Mouse (Mus musculus): ENCODE results near the gene Rnf31. TPM values are rescaled to one million over a fixed set of nuclear protein-coding genes. Genes with fewer than 3 reads are reported as not detected.
A peak's percentile ranks its signal among the peaks of the same experiment; 100 is the strongest.

Rnf31 gene
- polyA plus RNA-seq, 1 experiment from 2014 or later, result 17.7 TPM

- Histone ChIP-seq H3K27me3 (no peaks in the 10 kb centered on the region), H3K27ac (replicated peaks) (no peak overlapping the region), H3K4me3 (no peak overlapping the region), H3K9me3 (no peaks in the 10 kb centered on the region), H3K4me1 (0 out of 2 replicates have a peak, but pooled peaks cover 7% of the 10 kb centered on the region), H3K9ac (replicated peaks) (no peak overlapping the region), H3K4me2 (replicated peaks) (no peak overlapping the region), H3K36me3 (peaks cover 3% of the 10 kb centered on the region; the same call in 1 of the 2 replicates)
- no peak for ATAC-seq (replicated peaks)
- WGBS, result 82% methylated on average over 7 of the region's 7 CpGs
Measured at GRCm38 (mm10) chr14:55614565-55615178, 23.2 kb downstream of the Rnf31 start.

DNA sequence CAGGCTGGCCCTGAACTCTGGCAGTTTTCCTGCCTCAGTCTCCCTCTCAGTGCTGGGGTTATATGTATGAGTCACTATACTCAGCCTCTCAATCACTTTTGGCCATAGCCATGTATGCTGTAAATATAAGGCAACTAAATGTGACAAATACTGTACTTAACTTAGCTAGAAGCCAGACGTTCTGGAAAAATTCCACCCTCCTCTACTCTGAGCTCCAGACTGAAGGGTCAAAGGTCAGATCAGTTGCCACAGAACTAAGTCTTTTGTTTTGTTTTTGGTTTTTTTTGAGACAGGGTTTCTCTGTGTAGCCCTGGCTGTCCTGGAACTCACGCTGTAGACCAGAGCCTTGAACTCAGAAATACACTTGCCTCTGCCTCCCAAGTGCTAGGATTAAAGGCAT is 24.4 kb downstream of the Rnf31 start:
- H3K36me3 ChIP-seq, result no peaks in the 10 kb centered on the region
- no peaks in the 10 kb centered on the region for H3K9me3 ChIP-seq
- WGBS, result 52% methylated on average over 2 of the region's 2 CpGs
- 0 out of 2 replicates have a peak, but pooled peaks cover 7% of the 10 kb centered on the region for H3K4me1 ChIP-seq
- H3K9ac ChIP-seq (replicated peaks), result no peak overlapping the region
- H3K4me2 ChIP-seq (replicated peaks), result no peak overlapping the region
- H3K4me3 ChIP-seq, result no peak overlapping the region
- H3K27me3 ChIP-seq, result no peaks in the 10 kb centered on the region
- H3K27ac ChIP-seq (replicated peaks), result no peak overlapping the region
- ATAC-seq (replicated peaks), result no peak

- ATAC-seq (replicated peaks), result no peak
- Histone ChIP-seq H3K27me3 (no peaks in the 10 kb centered on the region), H3K4me1 (0 out of 2 replicates have a peak, but pooled peaks cover 7% of the 10 kb centered on the region), H3K9ac (replicated peaks) (no peak overlapping the region), H3K9me3 (no peaks in the 10 kb centered on the region), H3K4me2 (replicated peaks) (no peak overlapping the region), H3K36me3 (no peaks in the 10 kb centered on the region), H3K4me3 (no peak overlapping the region), H3K27ac (replicated peaks) (no peak overlapping the region)
- WGBS, result 79% methylated on average over 2 of the region's 2 CpGs
Measured at GRCm38 (mm10) chr14:55616844-55617243, 25.3 kb downstream of the Rnf31 start.

DNA sequence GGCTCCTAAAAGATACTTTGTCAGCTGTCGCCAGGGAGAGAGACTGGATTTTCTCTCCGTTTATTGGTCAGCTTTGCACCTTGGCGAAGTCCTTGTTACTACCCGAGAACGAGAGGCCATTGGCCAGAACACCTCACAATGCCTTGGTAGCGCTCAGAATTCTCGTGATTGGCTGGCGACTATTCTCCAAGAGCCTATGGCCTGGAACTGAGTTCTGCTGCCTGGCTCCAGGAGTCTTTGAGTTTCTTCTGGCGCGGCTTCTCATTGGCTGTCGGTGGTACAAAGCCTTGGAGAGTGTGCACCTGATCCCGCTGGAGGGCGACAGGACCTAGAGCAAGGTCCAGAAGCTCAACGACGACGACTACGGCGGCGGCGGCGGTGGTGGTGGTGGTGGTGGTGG is 26.3 kb downstream of the Rnf31 start, which contains the start of gene Rec8:
TSS of gene Rec8 (plus strand) at position 216 of the 400 bp plus-strand sequence.
- H3K4me1 ChIP-seq, result 0 out of 2 replicates have a peak, but pooled peaks cover 7% of the 10 kb centered on the region
- ATAC-seq (replicated peaks), result 0 out of 2 replicates have a peak, but pooled peaks have one; percentile 41
- H3K36me3 ChIP-seq, result no peaks in the 10 kb centered on the region
- 25% methylated on average over 21 of the region's 21 CpGs for WGBS
- no peaks in the 10 kb centered on the region for H3K27me3 ChIP-seq
- H3K4me2 ChIP-seq (replicated peaks), result peak within 1 kb of the TSS; percentile 28
- no peaks in the 10 kb centered on the region for H3K9me3 ChIP-seq
- peak within 1 kb of the TSS; percentile 32 for H3K4me3 ChIP-seq
- H3K9ac ChIP-seq (replicated peaks), result no peak within 1 kb of the TSS
- no peak within 1 kb of the TSS; the same call in 1 of the 2 replicates for H3K27ac ChIP-seq (replicated peaks)

DNA sequence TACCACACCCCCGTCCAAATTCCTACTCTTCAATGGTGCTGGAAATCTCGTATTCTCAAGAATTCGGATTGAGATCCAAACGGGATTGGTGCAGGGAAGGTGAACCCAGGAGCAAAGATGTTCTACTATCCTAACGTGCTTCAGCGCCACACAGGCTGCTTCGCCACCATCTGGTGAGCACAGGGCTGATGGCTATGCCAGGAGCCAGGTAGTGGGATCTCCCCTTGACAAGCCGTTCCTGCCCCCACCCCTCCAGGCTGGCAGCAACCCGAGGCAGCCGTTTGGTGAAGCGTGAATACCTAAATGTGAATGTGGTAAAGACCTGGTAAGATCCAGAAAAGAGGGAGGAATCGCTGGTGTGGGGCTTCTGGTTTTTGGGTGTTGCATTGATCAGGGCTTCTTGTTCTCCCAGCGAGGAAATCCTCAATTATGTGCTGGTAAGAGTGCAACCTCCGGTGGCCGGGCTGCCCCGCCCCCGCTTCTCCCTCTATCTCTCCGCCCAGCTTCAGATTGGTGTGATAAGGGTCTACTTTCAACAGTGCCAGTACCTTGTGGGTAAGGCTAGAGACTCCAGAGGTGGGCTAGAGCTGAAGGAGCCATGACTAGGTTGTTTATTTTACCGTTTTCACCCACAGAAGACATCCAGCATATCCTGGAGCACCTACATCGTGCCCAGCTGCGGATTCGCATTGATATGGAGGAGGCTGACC is 27.1 kb downstream of the Rnf31 start:
- H3K27ac ChIP-seq (replicated peaks), result no peak overlapping the region; the same call in 1 of the 2 replicates

GRCm38 (mm10) chr14:55628077-55628827 is 36.7 kb downstream of the Rnf31 start:
- no peak for ATAC-seq (replicated peaks)

More for the DNA sequence above, 27.1 kb downstream of the Rnf31 start:
- Histone ChIP-seq H3K4me3 (peak overlapping the region; percentile 32), H3K9ac (replicated peaks) (no peak overlapping the region), H3K4me1 (0 out of 2 replicates have a peak, but pooled peaks cover 7% of the 10 kb centered on the region), H3K9me3 (no peaks in the 10 kb centered on the region), H3K36me3 (no peaks in the 10 kb centered on the region), H3K4me2 (replicated peaks) (peak overlapping the region; percentile 28), H3K27me3 (no peaks in the 10 kb centered on the region)
- WGBS, result 53% methylated on average over 22 of the region's 22 CpGs
- peak; percentile 59; the same call in 1 of the 2 replicates for ATAC-seq (replicated peaks)

DNA sequence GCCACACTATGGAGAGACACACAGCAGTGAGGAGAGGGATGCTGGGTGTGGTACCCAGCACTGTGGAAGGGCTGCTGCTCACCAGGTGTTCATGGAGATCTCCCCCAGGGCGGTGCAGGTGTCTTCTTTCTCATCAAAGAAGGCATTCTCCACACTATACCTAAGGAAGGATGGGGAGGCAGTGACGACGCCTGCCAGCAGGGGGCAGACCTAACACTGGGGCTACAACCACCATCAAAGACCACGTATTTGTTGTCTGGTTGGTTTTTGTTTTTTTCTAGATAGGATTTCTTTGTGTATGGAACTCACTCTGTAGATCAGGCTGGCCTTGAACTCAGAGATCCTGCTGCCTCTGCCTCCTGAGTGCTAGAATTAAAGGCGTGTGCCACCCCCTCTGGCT is 37.8 kb downstream of the Rnf31 start:
- H3K4me1 ChIP-seq, result peaks cover 3% of the 10 kb centered on the region
- WGBS, result 49% methylated on average over 5 of the region's 5 CpGs
- H3K27ac ChIP-seq (replicated peaks), result no peak overlapping the region
- H3K36me3 ChIP-seq, result peaks cover 84% of the 10 kb centered on the region
- H3K9ac ChIP-seq (replicated peaks), result no peak overlapping the region
- no peak overlapping the region for H3K4me2 ChIP-seq (replicated peaks)
- no peaks in the 10 kb centered on the region for H3K9me3 ChIP-seq
- H3K4me3 ChIP-seq, result no peak overlapping the region
- no peaks in the 10 kb centered on the region for H3K27me3 ChIP-seq
- ATAC-seq (replicated peaks), result no peak

More at GRCm38 (mm10) chr14:55628077-55628827, 36.7 kb downstream of the Rnf31 start:
- Histone ChIP-seq H3K4me1 (no peaks in the 10 kb centered on the region), H3K36me3 (peaks cover 80% of the 10 kb centered on the region), H3K27ac (replicated peaks) (no peak overlapping the region), H3K9ac (replicated peaks) (no peak overlapping the region), H3K9me3 (no peaks in the 10 kb centered on the region), H3K4me2 (replicated peaks) (no peak overlapping the region), H3K4me3 (no peak overlapping the region), H3K27me3 (no peaks in the 10 kb centered on the region)
- WGBS, result 92% methylated on average over 27 of the region's 27 CpGs

DNA sequence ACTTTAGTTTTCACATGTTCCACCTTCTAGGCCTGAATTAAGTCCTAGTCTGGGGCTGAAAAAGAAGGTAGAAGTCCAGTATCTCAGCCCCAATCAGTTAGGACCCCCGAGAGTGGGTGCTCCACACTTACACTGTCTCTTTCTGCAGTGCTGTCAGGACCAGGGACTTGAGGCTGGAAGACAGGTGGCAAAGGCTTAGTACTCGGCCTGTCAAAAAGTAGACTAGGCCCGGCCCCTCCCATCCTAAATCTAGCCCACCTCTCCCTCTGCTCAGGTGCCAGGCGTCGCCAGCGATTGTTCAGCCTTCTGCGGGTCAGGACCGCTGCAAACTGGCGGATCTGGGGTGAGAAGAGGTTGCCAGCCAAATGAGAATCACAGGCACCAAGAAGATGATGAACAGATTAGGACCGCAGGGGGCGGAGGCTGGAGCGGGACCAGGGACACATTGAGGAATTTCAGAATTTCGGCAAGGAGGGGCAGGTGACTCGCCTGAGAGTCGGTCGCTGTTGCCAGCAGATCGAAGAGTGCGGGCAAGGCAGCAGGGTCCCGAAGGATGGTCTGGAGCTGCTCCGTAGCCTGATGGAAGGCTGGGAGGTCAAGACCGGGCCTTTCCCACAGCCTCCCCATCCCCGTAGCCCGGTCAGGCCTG is 43.5 kb downstream of the Rnf31 start:
- H3K4me2 ChIP-seq (replicated peaks), result peak overlapping the region; percentile 91
- no peaks in the 10 kb centered on the region for H3K9me3 ChIP-seq
- peak overlapping the region; percentile 77 for H3K4me3 ChIP-seq
- H3K27ac ChIP-seq (replicated peaks), result peak overlapping the region; percentile 89
- peaks cover 17% of the 10 kb centered on the region for H3K4me1 ChIP-seq
- peak overlapping the region; percentile 80 for H3K9ac ChIP-seq (replicated peaks)
- WGBS, result 4% methylated on average over 23 of the region's 23 CpGs
- peaks cover 67% of the 10 kb centered on the region for H3K36me3 ChIP-seq
- ATAC-seq (replicated peaks), result peak; percentile 85
- no peaks in the 10 kb centered on the region for H3K27me3 ChIP-seq

DNA sequence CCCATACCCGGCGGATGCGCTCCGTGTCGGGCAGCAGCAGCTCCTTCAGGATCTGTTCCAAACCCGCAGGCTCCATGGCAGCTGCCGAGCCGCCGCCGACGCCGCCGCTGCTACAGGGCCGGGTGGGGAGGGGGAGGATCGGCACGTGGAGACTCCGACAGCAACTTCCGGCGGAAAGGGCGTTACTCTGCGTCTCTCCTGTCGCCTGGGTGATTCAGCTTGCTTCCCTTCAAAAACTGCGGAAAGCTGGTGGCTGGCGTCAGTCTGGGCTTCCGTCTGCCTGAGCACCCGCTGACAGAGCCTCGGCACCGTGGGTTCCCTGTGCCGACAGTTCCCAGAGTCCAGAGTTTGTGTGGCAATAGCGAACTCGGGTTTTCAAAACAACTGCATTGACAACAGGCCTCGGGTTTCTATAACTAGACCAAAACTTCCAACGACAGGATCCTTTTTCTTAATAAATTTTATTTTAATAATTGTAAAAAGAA is 44.1 kb downstream of the Rnf31 start, which contains the start of gene Ipo4:
TSS of gene Ipo4 (minus strand) at position 435 of the 485 bp plus-strand sequence.
- peaks cover 67% of the 10 kb centered on the region for H3K36me3 ChIP-seq
- peaks cover 17% of the 10 kb centered on the region for H3K4me1 ChIP-seq
- WGBS, result 1% methylated on average over 33 of the region's 33 CpGs
- peak within 1 kb of the TSS; percentile 91 for H3K4me2 ChIP-seq (replicated peaks)
- peak within 1 kb of the TSS; percentile 80 for H3K9ac ChIP-seq (replicated peaks)
- peak within 1 kb of the TSS; percentile 77 for H3K4me3 ChIP-seq
- ATAC-seq (replicated peaks), result peak; percentile 93
- H3K27me3 ChIP-seq, result no peaks in the 10 kb centered on the region
- peak within 1 kb of the TSS; percentile 89 for H3K27ac ChIP-seq (replicated peaks)
- no peaks in the 10 kb centered on the region for H3K9me3 ChIP-seq

DNA sequence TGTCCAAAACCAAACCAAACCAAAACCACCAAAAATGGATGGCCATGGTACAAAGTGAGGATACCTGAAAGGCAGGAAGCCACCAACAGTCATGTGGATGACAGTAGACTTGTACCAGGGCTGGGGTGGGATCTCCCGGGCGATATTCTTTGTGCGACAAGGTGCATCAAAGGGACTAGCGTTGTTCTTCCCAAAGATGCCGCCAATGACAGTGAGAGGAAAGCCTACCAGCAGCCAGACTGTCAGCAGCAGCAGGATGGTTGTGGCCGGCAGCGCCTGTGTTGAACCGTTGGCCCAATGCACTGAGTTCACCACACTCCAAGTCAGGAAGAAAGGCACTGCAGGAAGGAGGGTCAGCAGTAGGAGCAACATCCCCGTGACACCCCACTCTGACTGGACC is 46.3 kb downstream of the Rnf31 start, which contains the start of gene Gm49378:
TSS of gene Gm49378 (minus strand) at position 101 of the 400 bp plus-strand sequence.
- H3K9ac ChIP-seq (replicated peaks), result no peak within 1 kb of the TSS
- no peak within 1 kb of the TSS for H3K4me3 ChIP-seq
- WGBS, result 94% methylated on average over 9 of the region's 9 CpGs
- H3K36me3 ChIP-seq, result peaks cover 56% of the 10 kb centered on the region
- H3K4me2 ChIP-seq (replicated peaks), result no peak within 1 kb of the TSS
- H3K27ac ChIP-seq (replicated peaks), result no peak within 1 kb of the TSS
- H3K27me3 ChIP-seq, result no peaks in the 10 kb centered on the region
- H3K9me3 ChIP-seq, result no peaks in the 10 kb centered on the region
- no peak for ATAC-seq (replicated peaks)
- H3K4me1 ChIP-seq, result peaks cover 25% of the 10 kb centered on the region

- Histone ChIP-seq H3K4me1 (peaks cover 28% of the 10 kb centered on the region), H3K4me3 (no peak overlapping the region), H3K27ac (replicated peaks) (no peak overlapping the region), H3K9me3 (no peaks in the 10 kb centered on the region), H3K27me3 (no peaks in the 10 kb centered on the region), H3K4me2 (replicated peaks) (no peak overlapping the region), H3K36me3 (peaks cover 47% of the 10 kb centered on the region), H3K9ac (replicated peaks) (no peak overlapping the region)
- 98% methylated on average over 14 of the region's 14 CpGs for WGBS
- ATAC-seq (replicated peaks), result no peak
Measured at GRCm38 (mm10) chr14:55640816-55641215, 49.3 kb downstream of the Rnf31 start.
